Mouse (Mus musculus) urinary bladder, postnatal 25 days (tissue): ENCODE data around the gene Atp6v0a4.

Experiments used
- DNase-seq: peaks from one replicate; pipeline ENCODE4 v3.0.0; 2022; ENCODE audit warnings: low spot score

Atp6v0a4 gene

GRCm38 (mm10) chr6:38124207-38124835, at the start of gene Atp6v0a4:
Gene Atp6v0a4, minus strand, starts transcription at chr6:38124586.
- no peak for DNase-seq

- no peak for DNase-seq
Observed at GRCm38 (mm10) chr6:38165385-38165784, 41.0 kb upstream of the Atp6v0a4 start.

GRCm38 (mm10) chr6:38164705-38165104, 40.3 kb upstream of the Atp6v0a4 start:
- DNase-seq, result no peak

GRCm38 (mm10) chr6:38162825-38163504, 38.6 kb upstream of the Atp6v0a4 start:
- no peak for DNase-seq

GRCm38 (mm10) chr6:38160556-38160955, 36.2 kb upstream of the Atp6v0a4 start:
- no peak for DNase-seq

GRCm38 (mm10) chr6:38160102-38160501, 35.7 kb upstream of the Atp6v0a4 start:
- DNase-seq, result peak; percentile 85

- DNase-seq, result no peak
Observed at GRCm38 (mm10) chr6:38159576-38159975, 35.2 kb upstream of the Atp6v0a4 start.

GRCm38 (mm10) chr6:38157925-38158324, 33.5 kb upstream of the Atp6v0a4 start:
- DNase-seq, result no peak

GRCm38 (mm10) chr6:38156204-38156603, 31.8 kb upstream of the Atp6v0a4 start:
- DNase-seq, result no peak

- no peak for DNase-seq
Observed at GRCm38 (mm10) chr6:38152305-38152704, 27.9 kb upstream of the Atp6v0a4 start.

- DNase-seq, result no peak
Observed at GRCm38 (mm10) chr6:38149483-38149882, 25.1 kb upstream of the Atp6v0a4 start.

GRCm38 (mm10) chr6:38148626-38149025, 24.2 kb upstream of the Atp6v0a4 start:
- no peak for DNase-seq

GRCm38 (mm10) chr6:38147301-38147700, 22.9 kb upstream of the Atp6v0a4 start:
- DNase-seq, result no peak

- no peak for DNase-seq
Observed at GRCm38 (mm10) chr6:38145463-38146065, 21.2 kb upstream of the Atp6v0a4 start.

- peak; percentile 53 for DNase-seq
Observed at GRCm38 (mm10) chr6:38144161-38144998, 20.0 kb upstream of the Atp6v0a4 start.

- DNase-seq, result no peak
Observed at GRCm38 (mm10) chr6:38140402-38140801, 16.0 kb upstream of the Atp6v0a4 start.

- no peak for DNase-seq
Observed at GRCm38 (mm10) chr6:38139086-38139485, 14.7 kb upstream of the Atp6v0a4 start.

- DNase-seq, result no peak
Observed at GRCm38 (mm10) chr6:38134806-38135559, 10.6 kb upstream of the Atp6v0a4 start.

GRCm38 (mm10) chr6:38131801-38132231, 7.4 kb upstream of the Atp6v0a4 start:
- peak; percentile 69 for DNase-seq

GRCm38 (mm10) chr6:38129883-38130282, 5.5 kb upstream of the Atp6v0a4 start:
- no peak for DNase-seq

GRCm38 (mm10) chr6:38128115-38128514, 3.7 kb upstream of the Atp6v0a4 start:
- no peak for DNase-seq

GRCm38 (mm10) chr6:38125462-38125861, 1.1 kb upstream of the Atp6v0a4 start:
- DNase-seq, result no peak
